Mouse (Mus musculus): ENCODE measurements around the gene Mylk4. TPM values are rescaled to one million over a fixed set of nuclear protein-coding genes. Genes with fewer than 3 reads are reported as not detected.

Gene Mylk4
- total and polyA plus RNA-seq, 2 experiments from 2014 or later: 0.11 TPM; not detected in 1

- WGBS: 86% methylated on average over 1 of the region's 1 CpGs
Observed at GRCm38 (mm10) chr13:32692563-32692962, 91.2 kb downstream of the Mylk4 start.

DNA sequence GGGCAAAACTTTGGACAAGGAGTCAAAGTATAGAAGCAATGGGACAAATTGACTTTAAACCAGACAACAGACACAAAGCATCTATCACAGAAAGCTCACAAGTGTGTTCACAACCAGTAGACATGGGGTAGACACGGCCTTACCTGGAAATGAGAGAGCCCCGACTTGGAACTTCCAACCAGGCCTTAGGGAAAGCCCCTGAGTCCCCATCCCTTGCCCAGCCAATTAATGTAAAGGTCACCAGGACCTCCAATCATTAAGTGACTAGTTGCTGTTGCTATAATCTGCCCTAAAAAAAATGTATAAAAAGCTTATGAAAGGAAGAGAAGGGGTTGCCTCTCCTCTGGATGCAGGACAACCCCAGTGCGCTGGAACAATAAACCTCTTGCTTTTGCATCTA, 93.5 kb downstream of the Mylk4 start:
- WGBS: 94% methylated on average over 3 of the region's 3 CpGs
- no peak overlapping the region for H3K9ac ChIP-seq (replicated peaks; ENCODE audit: low read length)

More at GRCm38 (mm10) chr13:32692563-32692962, 91.2 kb downstream of the Mylk4 start:
- Histone ChIP-seq H3K9ac (replicated peaks; ENCODE audit: low read length) (no peak overlapping the region), H3K4me3 (ENCODE audit: low read length) (no peak overlapping the region), H3K4me1 (ENCODE audit: insufficient read depth, low read length) (no peaks in the 10 kb centered on the region), H3K36me3 (ENCODE audit: insufficient read depth, low read length) (no peaks in the 10 kb centered on the region), H3K27me3 (ENCODE audit: insufficient read depth, low read length) (no peaks in the 10 kb centered on the region), H3K4me2 (ENCODE audit: low read depth, low read length) (no peak overlapping the region), H3K27ac (no peak overlapping the region), H3K9me3 (ENCODE audit: low read length) (no peaks in the 10 kb centered on the region)
- no peak for TF ChIP-seq CTCF (IDR thresholded peaks at IDR 0.05; ENCODE audit: low read depth)
- DNase-seq (ENCODE audit: low spot score): no peak
- ATAC-seq: no peak

DNA sequence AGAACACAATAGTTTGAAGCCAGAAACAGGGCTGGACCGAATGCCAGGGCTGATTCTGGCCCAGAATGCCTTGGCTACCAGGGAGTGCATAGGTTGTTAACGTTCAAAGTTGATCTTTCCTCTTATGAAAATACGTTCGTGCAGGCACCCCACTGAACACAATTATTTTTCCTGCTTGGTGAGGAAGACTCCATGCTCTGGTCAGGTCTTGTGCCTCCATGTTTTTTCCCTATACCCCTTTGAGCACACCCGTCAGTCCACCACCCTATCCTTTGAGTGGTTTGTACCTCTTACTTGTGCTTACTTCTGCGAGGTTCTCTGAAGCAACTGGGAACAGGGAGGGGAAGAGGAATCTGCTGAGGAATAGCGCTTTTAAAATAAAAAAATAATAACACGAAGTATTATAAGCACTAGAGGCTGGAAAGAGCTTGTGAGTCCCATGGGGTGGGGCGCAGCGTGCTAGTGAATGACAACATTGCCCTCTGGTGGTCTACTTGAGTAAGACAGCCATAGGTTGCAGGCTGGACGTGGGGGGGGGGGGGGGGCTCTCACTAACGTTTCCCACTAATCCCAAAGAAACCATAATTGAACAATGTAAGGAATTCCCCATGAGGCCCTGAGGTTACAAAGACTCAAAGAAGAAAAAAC, 102.8 kb downstream of the Mylk4 start:
- DNase-seq (ENCODE audit: low spot score): peak; percentile 91
- Histone ChIP-seq H3K4me3 (ENCODE audit: low read length) (no peak overlapping the region), H3K9ac (replicated peaks; ENCODE audit: low read length) (no peak overlapping the region), H3K4me2 (ENCODE audit: low read depth, low read length) (peak overlapping the region; percentile 34; the same call in 1 of the 2 replicates), H3K4me1 (ENCODE audit: insufficient read depth, low read length) (no peaks in the 10 kb centered on the region), H3K27me3 (ENCODE audit: insufficient read depth, low read length) (no peaks in the 10 kb centered on the region), H3K9me3 (ENCODE audit: low read length) (no peaks in the 10 kb centered on the region), H3K36me3 (ENCODE audit: insufficient read depth, low read length) (no peaks in the 10 kb centered on the region), H3K27ac (no peak overlapping the region)
- 39% methylated on average over 12 of the region's 12 CpGs for WGBS
- TF ChIP-seq CTCF (IDR thresholded peaks at IDR 0.05; ENCODE audit: low read depth): peak; percentile 83
- peak; percentile 81 for ATAC-seq

More for the DNA sequence above, 93.5 kb downstream of the Mylk4 start:
- Histone ChIP-seq H3K27ac (no peak overlapping the region), H3K4me1 (ENCODE audit: insufficient read depth, low read length) (no peaks in the 10 kb centered on the region), H3K4me3 (ENCODE audit: low read length) (no peak overlapping the region), H3K4me2 (ENCODE audit: low read depth, low read length) (no peak overlapping the region), H3K36me3 (ENCODE audit: insufficient read depth, low read length) (no peaks in the 10 kb centered on the region), H3K9me3 (ENCODE audit: low read length) (no peaks in the 10 kb centered on the region), H3K27me3 (ENCODE audit: insufficient read depth, low read length) (no peaks in the 10 kb centered on the region)
- ATAC-seq (no peak), DNase-seq (ENCODE audit: low spot score) (no peak)
- no peak for TF ChIP-seq CTCF (IDR thresholded peaks at IDR 0.05; ENCODE audit: low read depth)

- ATAC-seq (no peak), DNase-seq (ENCODE audit: low spot score) (no peak)
- Histone ChIP-seq H3K4me2 (ENCODE audit: low read depth, low read length) (no peak overlapping the region), H3K9me3 (ENCODE audit: low read length) (no peaks in the 10 kb centered on the region), H3K4me1 (ENCODE audit: insufficient read depth, low read length) (no peaks in the 10 kb centered on the region), H3K36me3 (ENCODE audit: insufficient read depth, low read length) (no peaks in the 10 kb centered on the region), H3K4me3 (ENCODE audit: low read length) (no peak overlapping the region), H3K27me3 (ENCODE audit: insufficient read depth, low read length) (no peaks in the 10 kb centered on the region), H3K9ac (replicated peaks; ENCODE audit: low read length) (no peak overlapping the region), H3K27ac (no peak overlapping the region)
- no peak for TF ChIP-seq CTCF (IDR thresholded peaks at IDR 0.05; ENCODE audit: low read depth)
- 81% methylated on average over 12 of the region's 12 CpGs for WGBS
Observed at GRCm38 (mm10) chr13:32680121-32680551, 103.6 kb downstream of the Mylk4 start.

DNA sequence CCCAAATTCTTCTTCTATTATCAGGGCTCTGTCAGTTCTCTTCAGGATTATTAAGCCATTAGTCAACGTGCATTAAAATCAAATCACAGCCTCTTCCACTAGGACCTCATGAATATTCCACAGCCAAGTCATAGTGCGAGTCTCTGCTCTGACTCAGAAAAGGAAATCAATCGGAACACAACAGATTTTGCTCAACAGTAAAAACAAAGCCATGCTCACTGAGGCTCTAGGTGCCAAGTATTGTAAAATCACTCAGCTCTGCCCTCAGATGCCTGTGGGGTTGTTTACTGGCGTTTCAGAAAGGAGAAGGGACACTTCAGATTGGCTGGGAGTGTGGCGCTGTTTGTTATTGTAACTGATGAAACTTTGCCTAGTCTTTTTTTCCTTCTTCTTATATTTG, 104.8 kb downstream of the Mylk4 start:
- WGBS: 52% methylated on average over 5 of the region's 5 CpGs

GRCm38 (mm10) chr13:32670782-32671181, 113.0 kb downstream of the Mylk4 start:
- DNase-seq (ENCODE audit: low spot score): no peak
- no peak for TF ChIP-seq CTCF (IDR thresholded peaks at IDR 0.05; ENCODE audit: low read depth)
- ATAC-seq: no peak
- H3K9ac ChIP-seq (replicated peaks; ENCODE audit: low read length): no peak overlapping the region
- no peak overlapping the region for H3K4me2 ChIP-seq (ENCODE audit: low read depth, low read length)
- 0 out of 2 replicates have a peak, but pooled peaks cover 5% of the 10 kb centered on the region for H3K4me1 ChIP-seq (ENCODE audit: insufficient read depth, low read length)
- no peaks in the 10 kb centered on the region for H3K36me3 ChIP-seq (ENCODE audit: insufficient read depth, low read length)
- H3K9me3 ChIP-seq (ENCODE audit: low read length): no peaks in the 10 kb centered on the region
- no peak overlapping the region for H3K27ac ChIP-seq
- 86% methylated on average over 7 of the region's 7 CpGs for WGBS
- H3K27me3 ChIP-seq (ENCODE audit: insufficient read depth, low read length): no peaks in the 10 kb centered on the region
- no peak overlapping the region for H3K4me3 ChIP-seq (ENCODE audit: low read length)

More for the DNA sequence above, 104.8 kb downstream of the Mylk4 start:
- Histone ChIP-seq H3K4me1 (ENCODE audit: insufficient read depth, low read length) (no peaks in the 10 kb centered on the region), H3K9me3 (ENCODE audit: low read length) (no peaks in the 10 kb centered on the region), H3K27ac (no peak overlapping the region), H3K36me3 (ENCODE audit: insufficient read depth, low read length) (no peaks in the 10 kb centered on the region), H3K4me2 (ENCODE audit: low read depth, low read length) (no peak overlapping the region), H3K4me3 (ENCODE audit: low read length) (no peak overlapping the region), H3K27me3 (ENCODE audit: insufficient read depth, low read length) (no peaks in the 10 kb centered on the region), H3K9ac (replicated peaks; ENCODE audit: low read length) (no peak overlapping the region)
- TF ChIP-seq CTCF (IDR thresholded peaks at IDR 0.05; ENCODE audit: low read depth): no peak
- no peak for DNase-seq (ENCODE audit: low spot score)
- no peak for ATAC-seq

GRCm38 (mm10) chr13:32668296-32668695, 115.5 kb downstream of the Mylk4 start:
- Histone ChIP-seq H3K27ac (no peak overlapping the region), H3K4me3 (ENCODE audit: low read length) (no peak overlapping the region), H3K27me3 (ENCODE audit: insufficient read depth, low read length) (no peaks in the 10 kb centered on the region), H3K4me1 (ENCODE audit: insufficient read depth, low read length) (0 out of 2 replicates have a peak, but pooled peaks cover 5% of the 10 kb centered on the region), H3K36me3 (ENCODE audit: insufficient read depth, low read length) (no peaks in the 10 kb centered on the region), H3K9me3 (ENCODE audit: low read length) (no peaks in the 10 kb centered on the region), H3K9ac (replicated peaks; ENCODE audit: low read length) (no peak overlapping the region), H3K4me2 (ENCODE audit: low read depth, low read length) (no peak overlapping the region)
- TF ChIP-seq CTCF (IDR thresholded peaks at IDR 0.05; ENCODE audit: low read depth): no peak
- no peak for ATAC-seq
- WGBS: 49% methylated on average over 3 of the region's 3 CpGs
- DNase-seq (ENCODE audit: low spot score): no peak

All from hindbrain, postnatal 0 days (tissue).